Mouse (Mus musculus) frontal cortex, adult (tissue): ENCODE measurements at regions not wholly inside any gene's neighbourhood (a gene's known extent, or its start where the extent isn't known, plus 50 kb on each side); places are given as distances from the start of the nearest gene placed in this dataset.

Source experiments
- ATAC-seq: cut with Nextera tagmentation; 2 replicates; pipeline ENCODE4 v1.9.2; 2017; ENCODE audit warnings: mild to moderate bottlenecking, moderate library complexity, mixed read lengths; ENCODE audit not compliant: low TSS enrichment

DNA sequence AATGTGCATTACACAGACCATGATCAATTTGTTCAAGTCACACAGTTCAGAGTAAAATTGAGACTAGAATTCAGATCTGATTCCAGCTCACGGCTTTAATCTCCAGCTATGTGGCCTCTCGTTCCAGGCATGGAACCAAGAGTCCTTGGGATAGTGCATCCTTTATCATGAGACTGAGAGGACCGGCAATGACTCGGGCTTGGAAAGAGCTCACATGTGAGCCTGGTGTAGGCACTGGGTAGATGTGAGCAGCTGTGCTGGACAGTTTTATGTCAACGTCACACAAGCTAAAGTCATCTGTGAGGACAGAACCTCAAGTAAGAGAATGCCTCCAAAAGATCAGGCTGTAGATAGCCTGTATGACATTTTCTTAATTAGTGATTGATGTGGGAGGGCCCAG, 228.3 kb downstream of the Plpp3 start:
- ATAC-seq = no peak

GRCm38 (mm10) chr4:105390378-105390777, 233.2 kb downstream of the Plpp3 start:
- ATAC-seq = no peak

- ATAC-seq = no peak
Observed at GRCm38 (mm10) chr4:105394366-105394765, 237.2 kb downstream of the Plpp3 start.

DNA sequence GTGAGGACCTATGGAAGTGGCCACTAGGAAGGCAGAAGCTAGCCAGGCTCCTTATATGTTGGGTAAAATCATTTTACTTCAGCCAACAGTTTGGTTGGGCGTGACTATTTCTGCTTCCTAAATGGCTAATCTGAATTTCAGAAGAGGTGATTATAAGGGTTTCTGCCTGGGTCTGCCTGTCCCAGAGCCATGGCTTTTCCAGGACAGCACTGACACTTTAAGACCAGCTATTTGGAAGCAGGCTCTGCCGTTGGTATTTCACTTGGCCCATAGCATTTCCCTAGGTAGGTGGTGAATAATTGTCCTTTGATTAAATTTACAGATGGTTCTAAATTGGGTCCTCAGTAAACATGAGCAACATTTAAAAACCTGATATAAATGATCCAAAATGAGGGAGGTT, 240.3 kb downstream of the Plpp3 start:
- no peak for ATAC-seq

- ATAC-seq = no peak
Observed at GRCm38 (mm10) chr4:105402021-105402420, 244.9 kb downstream of the Plpp3 start.

- no peak for ATAC-seq
Observed at GRCm38 (mm10) chr4:105403169-105403568, 246.0 kb downstream of the Plpp3 start.

- ATAC-seq = no peak
Observed at GRCm38 (mm10) chr4:105403686-105404085, 246.5 kb downstream of the Plpp3 start.

DNA sequence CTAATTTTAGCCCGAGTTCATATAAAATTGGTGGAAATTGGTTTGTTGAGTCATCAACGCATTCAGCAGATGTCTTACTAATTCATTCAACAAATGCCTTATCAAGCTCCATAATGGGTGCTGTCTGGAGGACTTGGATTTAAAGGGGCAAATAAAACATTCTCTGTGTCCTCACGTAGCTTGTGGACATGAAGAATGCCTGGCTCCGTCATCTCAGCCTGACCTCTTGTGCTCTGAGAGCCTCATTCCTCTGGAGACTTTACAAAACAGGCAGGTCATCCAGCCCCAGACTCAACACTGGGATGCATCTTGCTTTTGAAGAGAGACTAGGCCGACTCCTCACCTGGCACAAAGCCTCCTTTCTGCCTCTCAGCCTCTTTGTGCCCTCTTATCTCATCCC, 248.6 kb downstream of the Plpp3 start:
- ATAC-seq = no peak

- no peak for ATAC-seq
Observed at GRCm38 (mm10) chr4:105406786-105407464, 249.8 kb downstream of the Plpp3 start.

- ATAC-seq = no peak
Observed at GRCm38 (mm10) chr4:105408896-105409295, 251.7 kb downstream of the Plpp3 start.

DNA sequence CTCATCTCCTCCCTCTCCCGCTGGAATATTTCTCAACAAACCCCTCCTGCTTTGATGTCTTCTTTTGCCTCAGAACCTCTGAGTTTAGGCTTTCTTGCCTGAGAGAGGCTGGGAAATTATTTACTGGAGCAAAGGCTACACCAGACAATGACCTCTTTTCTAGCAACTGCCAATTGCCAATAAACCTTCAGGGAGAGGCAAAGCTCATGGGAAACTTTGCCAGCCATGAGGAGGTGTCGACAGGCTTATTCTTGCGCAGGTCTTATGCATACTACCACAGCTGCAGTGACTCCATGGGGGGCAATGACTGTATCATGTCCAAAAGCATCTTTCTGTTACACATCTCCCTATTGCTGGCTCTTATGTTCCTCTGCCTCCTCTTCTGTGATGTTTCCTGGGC, 260.0 kb downstream of the Plpp3 start:
- ATAC-seq = no peak

- no peak for ATAC-seq
Observed at GRCm38 (mm10) chr4:105422466-105422865, 265.3 kb downstream of the Plpp3 start.

GRCm38 (mm10) chr4:105423727-105424201, 266.6 kb downstream of the Plpp3 start:
- no peak for ATAC-seq

DNA sequence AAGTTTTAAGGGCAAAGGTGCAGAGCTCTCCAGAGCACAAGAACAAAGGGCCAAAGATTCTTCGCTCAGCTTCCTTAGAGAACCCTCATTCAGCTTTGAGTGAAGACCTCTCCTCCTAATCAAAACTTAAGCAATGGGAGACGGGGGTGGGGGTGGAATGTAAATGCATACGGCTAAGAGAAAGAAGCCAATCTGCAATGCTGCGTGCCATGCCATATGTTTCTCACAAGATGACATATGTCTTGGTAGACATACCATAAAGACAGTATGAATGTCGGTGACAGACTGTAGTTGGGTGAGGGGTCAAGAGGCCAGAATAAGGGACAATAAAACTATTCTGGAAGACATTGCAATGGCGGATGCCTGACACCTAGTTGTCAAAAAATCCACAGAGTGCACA, 267.9 kb downstream of the Plpp3 start:
- ATAC-seq = no peak

DNA sequence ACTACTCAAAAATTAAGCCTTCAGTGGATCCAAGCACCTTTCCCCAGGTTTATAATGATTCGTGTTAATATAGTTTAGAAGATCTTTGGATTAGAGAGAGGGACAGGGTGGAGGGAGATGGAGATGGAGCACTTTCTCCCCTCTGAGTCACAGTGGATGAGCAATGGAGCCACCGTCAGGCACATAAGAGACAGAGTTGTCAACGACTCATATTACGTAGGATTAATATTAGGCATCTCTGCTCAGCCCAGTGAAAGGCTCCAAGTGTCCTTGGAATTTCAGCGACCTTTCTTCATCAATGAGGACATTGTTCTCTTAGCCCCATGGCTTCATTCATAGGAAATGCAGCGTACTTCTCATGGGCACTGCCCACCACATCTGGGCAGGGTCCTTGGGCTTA, 270.4 kb downstream of the Plpp3 start:
- ATAC-seq = no peak

DNA sequence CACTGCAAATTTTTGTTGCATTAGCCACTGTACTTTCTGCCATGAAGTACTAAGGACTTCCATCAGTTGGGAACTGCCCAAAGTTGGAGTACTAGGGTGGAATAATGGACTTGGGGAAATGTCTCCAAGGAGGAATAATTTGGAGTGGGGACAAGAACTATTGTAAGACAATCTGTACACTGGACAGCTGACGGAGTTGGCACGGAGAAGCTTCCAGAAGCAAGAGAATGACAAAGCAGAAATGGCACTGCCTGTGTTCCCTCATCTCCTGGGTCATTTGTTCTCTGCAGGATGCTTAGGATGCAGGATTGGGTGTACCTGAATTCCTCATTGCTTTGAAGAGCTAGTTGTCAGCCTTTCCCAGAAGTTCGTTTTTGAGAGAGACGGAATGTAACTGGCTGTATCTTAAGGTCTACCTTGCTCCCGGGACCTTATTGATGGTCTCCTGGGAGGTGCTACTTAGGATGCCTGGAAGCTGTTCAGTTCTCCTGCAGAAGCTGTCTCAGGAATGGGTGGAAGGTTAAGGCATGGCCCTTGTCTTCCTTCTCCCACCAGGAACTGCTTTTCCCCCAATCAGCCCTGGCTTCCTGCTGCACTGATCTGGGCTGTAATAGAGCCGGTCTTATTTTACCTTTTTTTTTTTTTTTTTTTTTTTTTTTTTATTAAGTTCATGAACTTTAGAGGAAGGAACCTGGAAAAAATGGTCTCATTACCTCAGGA, 272.4 kb downstream of the Plpp3 start:
- ATAC-seq = no peak

DNA sequence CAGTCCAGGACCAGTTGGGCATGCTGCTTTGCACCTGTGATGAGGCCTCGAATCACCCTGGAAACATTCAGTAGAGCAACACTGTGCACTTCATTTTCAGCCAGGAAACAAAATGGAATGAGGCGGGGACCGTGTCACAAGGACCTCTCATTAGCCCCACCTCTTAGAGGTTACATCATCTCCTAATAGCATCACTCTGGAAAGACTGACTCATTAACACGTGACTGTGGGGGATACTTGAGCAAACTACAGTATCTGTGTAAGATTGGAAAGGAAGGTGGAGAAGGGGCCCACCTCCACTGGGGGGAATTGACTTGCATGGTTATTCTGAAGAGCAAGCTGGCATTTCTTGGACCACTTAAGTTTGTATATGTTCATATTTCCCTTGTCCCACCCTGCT, 275.3 kb downstream of the Plpp3 start:
- no peak for ATAC-seq

- ATAC-seq = no peak
Observed at GRCm38 (mm10) chr4:105437141-105437540, 280.0 kb downstream of the Plpp3 start.

DNA sequence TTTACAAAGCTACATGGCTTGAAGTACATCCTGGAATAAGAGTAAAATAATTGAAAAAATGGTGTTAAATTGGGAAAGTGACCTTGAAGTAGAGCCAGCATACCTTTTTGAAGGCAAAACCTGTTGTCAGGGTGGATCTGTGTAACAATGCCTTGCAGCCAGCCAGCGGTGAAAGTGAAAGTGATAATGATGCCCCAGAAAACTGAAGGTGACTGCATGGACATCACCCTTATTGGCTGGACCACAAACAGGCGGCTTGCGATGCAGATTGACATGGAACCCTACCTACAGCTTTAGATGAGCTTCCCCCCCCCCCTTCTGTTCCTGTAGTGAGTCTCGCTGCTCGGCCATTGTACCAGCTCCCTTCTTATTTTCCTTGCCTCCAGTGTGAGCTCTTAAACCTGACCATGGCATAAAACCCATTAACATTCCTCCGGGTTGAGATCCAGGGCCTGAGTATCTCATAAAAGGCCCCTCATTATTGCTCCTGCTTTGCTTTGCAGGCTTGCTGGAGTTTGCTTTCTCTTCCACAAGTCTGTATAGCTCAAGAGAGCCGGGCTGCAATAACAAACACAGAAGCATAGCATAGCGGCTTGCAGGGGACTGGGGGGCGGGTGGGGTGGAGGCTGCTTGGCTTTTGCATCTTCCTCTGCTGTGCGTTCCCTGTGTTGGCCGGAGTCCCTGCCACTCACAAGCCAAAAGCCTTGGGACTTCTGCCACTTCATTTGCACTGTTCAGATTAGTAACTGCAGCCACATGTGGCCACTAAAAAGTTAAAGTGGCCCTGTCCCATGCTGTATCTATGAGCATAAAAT, 292.1 kb downstream of the Plpp3 start:
- ATAC-seq = no peak

- no peak for ATAC-seq
Observed at GRCm38 (mm10) chr4:105450881-105451280, 293.7 kb downstream of the Plpp3 start.

- no peak for ATAC-seq
Observed at GRCm38 (mm10) chr4:105451871-105452270, 294.7 kb downstream of the Plpp3 start.

GRCm38 (mm10) chr4:105456955-105457621, 299.9 kb downstream of the Plpp3 start:
- no peak for ATAC-seq
